Mouse (Mus musculus) cortical plate, adult 2 months (tissue): ENCODE measurements around the gene Mki67. TPM values are rescaled to one million over a fixed set of nuclear protein-coding genes. Genes with fewer than 3 reads are reported as not detected.
"Not testable (repeated sequence)": the region's sequence is repeated elsewhere in the genome, so short reads cannot be mapped to it uniquely, and the experiment has no call there.

Experiments
- H3K27ac ChIP-seq: fragments of 200-500 bp; 2 replicates; pipeline ENCODE4 v1.5.1; 2012; ENCODE audit warnings: low read length, control low read depth, inconsistent platforms; ENCODE audit not compliant: insufficient read depth
- H3K4me1 ChIP-seq: fragments of 200-500 bp; 2 replicates; pipeline ENCODE4 v1.6.1; 2011; ENCODE audit warnings: low read length; ENCODE audit not compliant: control insufficient read depth, insufficient read depth
- H3K4me3 ChIP-seq: fragments of 200-500 bp; 2 replicates; pipeline ENCODE4 v1.5.1; 2011; ENCODE audit warnings: mild to moderate bottlenecking, low read length, control low read depth; ENCODE audit not compliant: insufficient read depth
- CTCF ChIP-seq: fragments of 200-500 bp; IDR thresholded peaks from 2 replicates; pipeline ENCODE4 v1.5.1; 2011; ENCODE audit warnings: mild to moderate bottlenecking, control low read depth, low read length; ENCODE audit not compliant: insufficient read depth; ENCODE audit errors: extremely low read depth
- POLR2A ChIP-seq: fragments of 200-500 bp; IDR thresholded peaks from 2 replicates; pipeline ENCODE4 v1.6.1; 2011; ENCODE audit warnings: mild to moderate bottlenecking, low read length, control low read depth; ENCODE audit not compliant: insufficient read depth; ENCODE audit errors: extremely low read depth
- polyA plus RNA-seq: library from polyadenylated mRNA; depleted of rRNA; stranded (reverse); fragments of >200 nt; gene quantifications from 2 replicates; pipeline ENCODE4 v1.2.3, GENCODE M21; 2012

Gene Mki67
- polyA plus RNA-seq, 1 experiment: 0.63 TPM

- TF ChIP-seq POLR2A: no peak
- no peak for TF ChIP-seq CTCF
- Histone ChIP-seq H3K27ac (no peak overlapping the region), H3K4me3 (no peak overlapping the region), H3K4me1 (no peaks in the 10 kb centered on the region)
Observed at GRCm38 (mm10) chr7:135705083-135705482, 11.1 kb downstream of the Mki67 start.

DNA sequence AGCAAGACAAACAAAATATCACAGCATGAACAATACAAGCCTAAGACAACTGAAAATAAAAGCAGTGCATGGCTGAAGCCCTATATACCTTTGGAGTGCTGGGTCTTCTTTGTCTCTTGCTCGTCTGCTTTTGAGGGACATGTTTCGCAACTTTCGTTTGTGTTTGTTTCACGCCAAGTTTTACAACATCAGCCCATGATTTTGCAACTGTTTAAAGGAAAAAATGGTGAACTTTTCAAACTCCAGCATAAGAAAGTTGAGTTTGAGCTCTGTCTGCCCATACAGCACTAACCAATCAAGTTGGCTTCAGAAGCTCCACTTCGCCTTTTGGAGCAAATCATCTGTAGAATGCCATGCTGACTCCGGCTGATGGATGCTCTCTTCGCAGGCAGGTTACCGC, 11.9 kb downstream of the Mki67 start:
- Histone ChIP-seq H3K4me1 (no peaks in the 10 kb centered on the region), H3K4me3 (no peak overlapping the region), H3K27ac (no peak overlapping the region)
- TF ChIP-seq POLR2A: no peak
- no peak for TF ChIP-seq CTCF

DNA sequence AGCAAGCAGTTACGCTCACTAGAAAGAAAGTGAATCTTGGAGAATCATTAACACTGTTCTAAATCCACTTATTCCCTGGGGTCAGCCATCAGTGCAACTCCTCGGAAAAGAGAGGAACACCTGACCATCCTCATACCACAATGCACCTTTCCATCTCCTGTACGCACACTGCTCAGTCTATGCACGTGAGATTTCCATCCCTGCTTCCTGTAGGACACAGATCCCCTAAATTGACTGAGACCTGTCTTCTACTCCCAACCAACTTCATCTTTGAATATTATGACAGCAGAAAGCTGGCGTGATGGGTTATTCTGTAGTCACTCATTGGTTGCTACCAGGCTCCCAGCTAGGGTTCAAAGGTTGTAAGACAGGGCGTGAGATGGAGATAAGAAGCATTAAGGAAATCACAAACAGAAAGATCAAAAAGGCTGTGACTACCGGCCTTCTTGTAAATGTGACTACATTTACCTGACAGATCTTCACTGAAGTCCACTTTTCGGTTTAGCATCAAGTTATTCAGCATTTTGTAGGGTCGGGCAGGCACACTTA, 12.5 kb downstream of the Mki67 start:
- H3K4me3 ChIP-seq: no peak overlapping the region
- no peaks in the 10 kb centered on the region for H3K4me1 ChIP-seq
- H3K27ac ChIP-seq: no peak overlapping the region
- no peak for TF ChIP-seq POLR2A
- TF ChIP-seq CTCF: no peak

DNA sequence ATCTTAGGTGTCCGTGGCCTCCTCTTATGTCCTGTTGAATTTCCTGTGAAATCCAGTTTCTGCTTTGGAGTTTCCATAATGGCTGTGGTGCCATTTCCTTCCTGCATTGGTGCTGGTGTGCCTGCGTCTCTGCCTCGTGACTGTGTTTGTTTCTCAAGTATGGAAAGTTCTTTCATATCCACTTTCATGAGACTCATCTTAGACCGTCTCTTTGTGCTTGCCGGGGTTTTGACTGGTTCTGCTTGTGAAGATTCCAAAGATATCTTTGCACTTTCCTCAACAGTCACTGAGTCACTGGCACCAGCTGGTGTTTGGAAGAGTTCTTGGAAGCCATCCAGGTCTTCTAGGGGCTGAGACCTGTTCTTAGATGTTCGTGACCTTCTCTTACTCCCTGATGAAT, 16.8 kb downstream of the Mki67 start:
- H3K4me3 ChIP-seq, H3K27ac ChIP-seq, H3K4me1 ChIP-seq: not testable (repeated sequence)

DNA sequence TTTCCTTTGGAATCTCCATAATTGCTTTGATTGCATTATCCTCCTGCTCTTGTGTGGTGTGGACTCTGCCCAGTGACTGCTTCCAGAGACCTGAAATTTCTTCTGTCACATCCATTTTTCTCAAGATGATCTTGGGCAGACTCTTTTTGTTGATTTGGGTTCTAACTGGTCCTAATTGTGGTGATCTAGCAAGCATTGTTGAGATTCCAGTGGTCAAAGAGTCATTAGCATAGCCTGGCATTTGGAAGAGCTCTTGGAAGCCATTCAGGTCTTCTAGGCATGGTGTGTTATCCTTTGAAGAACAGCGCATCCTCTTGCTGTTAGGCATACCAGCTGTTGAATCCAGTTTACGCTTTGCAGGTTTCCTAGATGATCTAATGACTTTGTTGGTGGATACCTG, 17.8 kb downstream of the Mki67 start:
- H3K4me1 ChIP-seq: no peaks in the 10 kb centered on the region
- no peak for TF ChIP-seq POLR2A
- no peak for TF ChIP-seq CTCF

DNA sequence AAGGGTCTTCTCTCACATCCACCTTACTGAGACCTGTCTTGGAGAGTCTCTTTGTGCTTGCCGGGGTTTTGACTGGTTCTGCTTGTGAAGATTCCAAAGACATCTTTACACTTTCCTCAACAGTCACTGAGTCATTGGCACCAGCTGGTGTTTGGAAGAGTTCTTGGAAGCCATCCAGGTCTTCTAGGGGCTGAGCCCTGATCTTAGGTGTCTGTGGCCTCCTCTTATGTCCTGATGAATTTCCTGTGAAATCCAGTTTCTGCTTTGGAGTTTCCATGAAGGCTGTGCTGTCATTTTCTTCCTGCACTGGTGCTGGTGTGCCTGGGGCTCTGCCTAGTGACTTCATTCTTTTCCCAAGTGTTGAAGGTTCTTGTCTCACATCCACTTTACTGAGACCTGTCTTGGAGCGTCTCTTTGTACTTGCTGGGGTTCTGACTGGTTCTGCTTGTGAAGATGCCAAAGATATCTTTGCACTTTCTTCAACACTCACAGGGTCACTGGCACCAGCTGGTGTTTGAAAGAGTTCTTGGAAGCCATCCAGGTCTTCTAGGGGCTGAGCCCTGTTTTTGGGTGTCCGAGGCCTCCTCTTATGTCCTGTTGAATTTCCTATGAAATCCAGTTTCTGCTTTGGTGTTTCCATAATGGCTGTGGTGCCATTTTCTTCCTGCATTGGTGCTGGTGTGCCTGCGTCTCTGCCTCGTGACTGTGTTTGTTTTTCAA, 19.0 kb downstream of the Mki67 start:
- H3K27ac ChIP-seq, H3K4me3 ChIP-seq, H3K4me1 ChIP-seq: not testable (repeated sequence)

More for the DNA sequence above, 17.8 kb downstream of the Mki67 start:
- Histone ChIP-seq H3K4me3 (no peak overlapping the region), H3K27ac (no peak overlapping the region)

- Histone ChIP-seq H3K4me3 (no peak overlapping the region), H3K4me1 (no peaks in the 10 kb centered on the region), H3K27ac (no peak overlapping the region)
- TF ChIP-seq CTCF (no peak), POLR2A (no peak)
Observed at GRCm38 (mm10) chr7:135696127-135696526, 20.0 kb downstream of the Mki67 start.

DNA sequence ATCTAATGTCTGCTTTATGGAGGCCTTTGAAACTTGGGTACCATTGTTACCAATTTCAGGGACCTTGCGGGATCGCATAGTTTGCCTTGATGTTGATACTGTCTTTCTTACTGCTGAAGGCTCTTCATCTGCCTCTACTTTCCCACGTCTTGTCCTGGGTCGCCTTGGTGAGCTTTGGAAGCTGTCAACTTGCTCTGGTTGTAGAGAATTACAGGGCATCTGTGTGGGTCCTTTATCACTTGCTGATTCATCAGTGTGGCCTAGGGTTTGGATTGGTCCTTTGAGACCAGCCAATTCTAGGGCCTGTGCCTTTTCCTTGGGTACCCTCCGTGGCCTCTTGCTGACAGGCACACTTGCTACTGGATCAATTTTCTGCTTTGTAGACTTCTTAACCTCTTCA, 21.4 kb downstream of the Mki67 start:
- H3K4me1 ChIP-seq: no peaks in the 10 kb centered on the region
- TF ChIP-seq CTCF (no peak), POLR2A (no peak)
- H3K27ac ChIP-seq: no peak overlapping the region
- no peak overlapping the region for H3K4me3 ChIP-seq

GRCm38 (mm10) chr7:135694130-135694529, 22.0 kb downstream of the Mki67 start:
- H3K4me3 ChIP-seq: no peak overlapping the region
- no peak overlapping the region for H3K27ac ChIP-seq
- no peaks in the 10 kb centered on the region for H3K4me1 ChIP-seq
- no peak for TF ChIP-seq POLR2A
- TF ChIP-seq CTCF: no peak

GRCm38 (mm10) chr7:135691941-135692340, 24.2 kb downstream of the Mki67 start:
- no peak for TF ChIP-seq POLR2A
- TF ChIP-seq CTCF: no peak
- H3K27ac ChIP-seq: no peak overlapping the region
- H3K4me3 ChIP-seq: no peak overlapping the region
- H3K4me1 ChIP-seq: no peaks in the 10 kb centered on the region
